Mouse (Mus musculus) intestine, embryonic 15.5 days (tissue): ENCODE measurements at regions not wholly inside any gene's neighbourhood (a gene's known extent, or its start where the extent isn't known, plus 50 kb on each side); places are given as distances from the start of the nearest gene placed in this dataset.
A peak's percentile ranks its signal among the peaks of the same experiment; 100 is the strongest.

Source experiments
- ATAC-seq: fragments of 200-750 bp; cut with Nextera tagmentation; 2 replicates; pipeline ENCODE4 v1.8.0; 2017; ENCODE audit warnings: moderate TSS enrichment, moderate library complexity
- H3K27ac ChIP-seq: fragments of 300-500 bp; sonication (generic); 2 replicates; pipeline ENCODE4 v1.5.1; 2015; ENCODE audit warnings: mild to moderate bottlenecking, inconsistent platforms
- H3K27me3 ChIP-seq: fragments of 300-500 bp; sonication (generic); replicated peaks from 2 replicates; pipeline ENCODE4 v1.6.1; 2015; ENCODE audit warnings: inconsistent platforms
- H3K36me3 ChIP-seq: fragments of 300-500 bp; sonication (generic); 2 replicates; pipeline ENCODE4 v1.6.1; 2015; ENCODE audit warnings: inconsistent platforms
- H3K4me1 ChIP-seq: fragments of 300-500 bp; sonication (generic); replicated peaks from 2 replicates; pipeline ENCODE4 v1.6.1; 2015; ENCODE audit warnings: inconsistent platforms
- H3K4me2 ChIP-seq: fragments of 300-500 bp; sonication (generic); replicated peaks from 2 replicates; pipeline ENCODE4 v1.6.1; 2015; ENCODE audit warnings: mild to moderate bottlenecking, inconsistent platforms
- H3K4me3 ChIP-seq: fragments of 300-500 bp; sonication (generic); replicated peaks from 2 replicates; pipeline ENCODE4 v1.5.1; 2015; ENCODE audit warnings: inconsistent platforms
- H3K9ac ChIP-seq: fragments of 300-500 bp; sonication (generic); 2 replicates; pipeline ENCODE4 v1.6.1; 2015; ENCODE audit warnings: inconsistent platforms
- H3K9me3 ChIP-seq: fragments of 300-500 bp; sonication (generic); 2 replicates; pipeline ENCODE4 v1.6.1; 2016; ENCODE audit warnings: inconsistent platforms
- WGBS: fragments of 180-500 bp; shearing (Covaris S2); methylation state at CpG from one replicate; pipeline ENCODE4 v1.1.7; 2015; 5-methylcytosine and 5-hydroxymethylcytosine counted together

DNA sequence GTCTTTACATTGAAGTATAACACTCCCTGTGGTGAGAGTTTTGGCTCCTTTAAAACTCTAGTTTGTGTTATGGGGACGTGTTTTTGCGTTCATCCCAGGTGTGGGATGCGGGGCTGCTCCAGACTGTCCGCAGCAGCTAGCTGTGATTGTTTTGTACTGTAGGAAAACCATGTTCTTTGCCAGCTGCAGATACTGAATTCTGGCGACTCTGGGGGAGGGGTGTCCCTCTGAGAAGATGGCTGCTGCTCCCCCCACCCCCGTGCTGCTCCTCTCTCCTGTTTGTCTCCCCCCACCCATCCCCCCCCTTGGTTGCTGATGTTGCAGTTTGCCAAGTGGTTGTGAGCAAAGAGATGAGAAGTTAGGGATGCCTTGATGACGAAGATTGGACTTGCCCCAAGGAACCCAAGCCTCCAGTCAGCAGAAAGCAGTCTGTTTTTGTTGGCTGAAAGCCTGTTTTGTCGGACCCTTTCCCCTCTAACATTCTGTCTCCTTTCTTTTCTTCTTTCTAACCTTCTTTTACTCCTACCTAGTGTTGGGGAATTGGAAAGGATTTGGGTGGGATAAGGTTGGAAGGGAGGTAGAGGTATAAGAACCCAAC, 107.4 kb upstream of the Zfp507 start:
- Histone ChIP-seq H3K27ac (no peak overlapping the region), H3K4me1 (0 out of 2 replicates have a peak, but pooled peaks cover 5% of the 10 kb centered on the region), H3K9ac (no peak overlapping the region), H3K4me2 (no peak overlapping the region), H3K27me3 (no peaks in the 10 kb centered on the region), H3K9me3 (no peaks in the 10 kb centered on the region), H3K36me3 (no peaks in the 10 kb centered on the region), H3K4me3 (no peak overlapping the region)
- WGBS, result 52% methylated on average over 8 of the region's 8 CpGs
- ATAC-seq, result no peak

DNA sequence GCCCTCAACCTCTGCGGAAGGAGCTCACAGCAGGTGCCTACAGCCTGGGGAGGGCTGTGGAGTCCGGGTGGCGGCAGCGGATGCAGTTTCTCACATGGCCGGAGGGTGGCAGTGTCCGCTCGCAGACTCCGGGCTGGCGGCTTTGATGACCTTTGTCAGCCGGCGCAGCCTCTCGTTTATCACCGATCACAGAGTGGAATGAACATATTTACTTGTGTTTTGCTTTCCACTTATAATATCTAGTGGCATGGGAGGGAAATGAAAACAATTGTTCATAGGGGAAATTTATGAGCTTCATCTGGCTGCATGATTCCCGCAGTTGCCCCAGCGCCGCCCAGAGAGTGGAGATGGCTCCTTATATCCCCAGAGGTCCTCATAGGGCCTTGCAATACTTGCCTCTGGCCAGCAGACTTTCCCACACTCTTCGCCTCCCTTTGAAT, 99.2 kb upstream of the Zfp507 start:
- H3K4me3 ChIP-seq, result no peak overlapping the region
- H3K27ac ChIP-seq, result no peak overlapping the region
- no peaks in the 10 kb centered on the region for H3K36me3 ChIP-seq
- H3K9ac ChIP-seq, result no peak overlapping the region
- H3K9me3 ChIP-seq, result no peaks in the 10 kb centered on the region
- whole genome bisulfite sequencing, result 8% methylated on average over 17 of the region's 17 CpGs
- H3K27me3 ChIP-seq, result no peaks in the 10 kb centered on the region
- ATAC-seq, result peak; percentile 80
- 0 out of 2 replicates have a peak, but pooled peaks cover 4% of the 10 kb centered on the region for H3K4me1 ChIP-seq
- peak overlapping the region; percentile 44 for H3K4me2 ChIP-seq

DNA sequence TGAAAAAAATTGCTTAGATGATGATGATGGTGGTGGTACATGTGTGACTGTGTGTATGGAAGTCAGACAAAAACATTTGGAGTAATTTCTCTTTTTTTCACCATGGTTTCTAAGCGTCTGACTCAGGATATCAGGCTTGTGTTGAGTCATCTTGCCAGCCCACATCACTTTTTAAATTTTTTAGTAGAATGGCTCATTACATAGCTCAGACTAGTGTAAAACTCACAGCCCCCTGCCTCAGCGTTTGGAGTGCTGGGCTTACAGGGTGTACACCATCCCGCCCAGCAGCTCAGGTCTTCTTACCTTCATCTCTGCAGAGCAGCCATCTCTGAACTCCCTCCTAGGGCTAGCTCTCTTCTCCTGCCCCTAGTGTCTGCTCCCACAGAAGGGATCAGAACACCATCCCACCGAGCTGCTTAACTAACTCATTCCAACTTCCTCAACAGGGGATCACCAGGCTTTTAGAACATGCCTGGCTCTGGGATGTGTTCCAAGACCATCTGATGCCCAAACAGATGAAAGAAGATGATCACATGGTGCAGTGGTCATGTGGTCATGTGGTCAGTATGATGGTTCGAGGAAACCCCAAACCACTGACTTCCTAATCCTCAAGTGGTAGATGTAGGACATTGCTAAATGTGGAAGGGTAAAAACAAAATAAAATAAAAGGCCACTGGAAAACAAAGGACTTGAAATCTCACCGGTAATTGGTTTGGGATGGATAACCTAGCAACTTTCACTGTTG, 96.1 kb upstream of the Zfp507 start:
- WGBS, result 86% methylated on average over 6 of the region's 6 CpGs
- Histone ChIP-seq H3K9ac (no peak overlapping the region), H3K9me3 (no peaks in the 10 kb centered on the region), H3K36me3 (no peaks in the 10 kb centered on the region), H3K4me1 (0 out of 2 replicates have a peak, but pooled peaks cover 4% of the 10 kb centered on the region), H3K27ac (no peak overlapping the region), H3K4me2 (no peak overlapping the region), H3K4me3 (no peak overlapping the region), H3K27me3 (no peaks in the 10 kb centered on the region)
- no peak for ATAC-seq

DNA sequence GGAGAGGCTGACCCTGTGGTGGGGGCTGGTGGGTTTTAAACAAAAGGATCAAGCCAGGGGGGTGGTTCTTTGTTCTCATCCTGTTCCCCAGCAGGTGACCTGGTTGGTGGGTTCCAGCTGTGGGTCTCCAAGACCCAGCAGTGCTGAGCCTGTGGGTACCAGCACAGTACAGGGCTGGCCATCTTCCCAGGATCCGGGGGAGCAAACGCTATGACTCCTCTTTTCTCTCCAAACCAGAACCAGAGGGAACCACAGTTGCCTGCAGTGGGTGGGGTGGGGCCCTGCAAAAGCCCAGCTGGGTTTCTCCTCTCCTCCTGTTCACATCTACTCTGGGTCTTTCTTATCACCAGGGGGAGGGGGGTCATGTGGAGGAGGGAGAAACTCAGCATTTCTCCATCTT, 90.5 kb upstream of the Zfp507 start:
- Histone ChIP-seq H3K4me2 (no peak overlapping the region), H3K27ac (no peak overlapping the region), H3K27me3 (no peaks in the 10 kb centered on the region), H3K9ac (no peak overlapping the region), H3K4me3 (no peak overlapping the region), H3K9me3 (no peaks in the 10 kb centered on the region), H3K36me3 (no peaks in the 10 kb centered on the region), H3K4me1 (no peaks in the 10 kb centered on the region; the same call in 1 of the 2 replicates)
- no peak for ATAC-seq
- 39% methylated on average over 2 of the region's 2 CpGs for WGBS

DNA sequence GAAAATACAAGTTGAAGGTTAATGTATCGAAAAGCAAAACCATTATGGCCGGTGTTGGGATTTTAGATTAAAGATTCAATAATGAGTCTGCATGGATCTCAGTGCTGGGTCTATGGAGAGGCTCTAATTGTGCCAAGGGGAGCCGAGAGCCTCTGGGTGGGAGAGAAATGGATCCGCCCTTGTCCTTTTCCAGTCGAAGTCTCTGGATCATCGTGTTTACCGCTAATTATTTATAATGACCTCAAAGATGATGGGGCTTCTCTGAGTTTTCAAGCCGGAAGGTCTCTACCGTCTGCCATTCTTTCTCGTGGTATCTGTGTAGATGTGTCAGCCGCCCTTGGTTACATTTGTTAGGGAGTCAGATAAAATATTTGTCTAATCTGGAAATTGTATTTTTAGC, 83.2 kb upstream of the Zfp507 start:
- H3K27ac ChIP-seq, result no peak overlapping the region
- no peaks in the 10 kb centered on the region; the same call in 1 of the 2 replicates for H3K4me1 ChIP-seq
- no peaks in the 10 kb centered on the region for H3K36me3 ChIP-seq
- WGBS, result 74% methylated on average over 11 of the region's 11 CpGs
- H3K9ac ChIP-seq, result no peak overlapping the region
- ATAC-seq, result no peak
- H3K9me3 ChIP-seq, result no peaks in the 10 kb centered on the region
- no peak overlapping the region for H3K4me2 ChIP-seq
- no peak overlapping the region for H3K4me3 ChIP-seq
- H3K27me3 ChIP-seq, result no peaks in the 10 kb centered on the region

DNA sequence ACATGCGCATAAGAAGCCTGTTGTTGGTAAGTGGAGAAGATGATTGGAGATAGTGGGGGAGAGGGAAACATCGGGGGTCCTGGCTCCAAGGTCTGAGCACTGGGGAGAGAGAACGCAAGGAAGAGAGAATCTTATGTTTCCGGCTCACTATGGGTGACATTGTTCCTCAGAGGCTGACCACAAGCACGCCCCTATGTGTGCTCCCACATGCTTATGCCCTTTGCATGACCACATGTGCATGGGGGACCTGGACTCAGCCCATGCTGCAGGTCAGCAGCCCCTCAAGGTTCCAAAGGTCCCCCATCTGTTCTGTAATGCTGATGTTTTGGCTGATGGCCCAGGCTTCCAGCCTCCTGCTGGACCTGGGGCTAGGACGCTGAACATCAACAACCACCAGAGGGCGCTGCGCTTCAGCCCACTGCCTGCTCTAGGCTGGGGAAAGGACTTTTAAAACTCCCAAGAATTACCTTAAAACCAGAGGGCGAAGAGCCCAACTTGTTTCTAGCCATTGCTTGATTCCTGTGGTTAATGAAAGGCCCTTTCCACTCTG, 77.0 kb upstream of the Zfp507 start:
- 51% methylated on average over 9 of the region's 9 CpGs for WGBS
- H3K4me2 ChIP-seq, result no peak overlapping the region
- peak; percentile 51; the same call in 1 of the 2 replicates for ATAC-seq
- no peak overlapping the region for H3K9ac ChIP-seq
- H3K27me3 ChIP-seq, result no peaks in the 10 kb centered on the region
- H3K27ac ChIP-seq, result no peak overlapping the region
- no peak overlapping the region for H3K4me3 ChIP-seq
- H3K4me1 ChIP-seq, result 0 out of 2 replicates have a peak, but pooled peaks cover 2% of the 10 kb centered on the region
- H3K36me3 ChIP-seq, result no peaks in the 10 kb centered on the region
- no peaks in the 10 kb centered on the region for H3K9me3 ChIP-seq

DNA sequence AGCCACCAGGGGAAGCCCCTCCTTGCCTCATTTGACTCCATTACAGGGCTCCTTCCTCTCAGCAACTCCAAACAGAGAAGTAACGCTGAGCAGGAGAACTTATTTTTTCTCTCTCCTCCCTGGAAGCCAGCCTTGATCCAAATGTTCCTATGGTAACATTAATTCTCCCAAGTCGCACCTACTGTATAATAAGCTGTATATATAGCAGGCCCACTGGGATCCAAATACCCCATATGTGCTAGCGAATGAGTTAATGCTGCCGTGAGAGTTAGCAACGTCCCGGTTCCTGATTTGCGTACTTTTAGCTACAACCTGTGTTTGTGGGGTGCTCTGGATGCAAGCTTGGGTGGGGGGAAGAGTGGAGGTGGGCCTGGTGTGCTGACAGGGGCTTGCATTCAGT, 75.4 kb upstream of the Zfp507 start:
- no peak overlapping the region for H3K27ac ChIP-seq
- 0 out of 2 replicates have a peak, but pooled peaks cover 2% of the 10 kb centered on the region for H3K4me1 ChIP-seq
- no peak for ATAC-seq
- no peaks in the 10 kb centered on the region for H3K9me3 ChIP-seq
- H3K36me3 ChIP-seq, result no peaks in the 10 kb centered on the region
- H3K27me3 ChIP-seq, result no peaks in the 10 kb centered on the region
- no peak overlapping the region for H3K9ac ChIP-seq
- no peak overlapping the region for H3K4me2 ChIP-seq
- 75% methylated on average over 7 of the region's 7 CpGs for WGBS
- no peak overlapping the region for H3K4me3 ChIP-seq

DNA sequence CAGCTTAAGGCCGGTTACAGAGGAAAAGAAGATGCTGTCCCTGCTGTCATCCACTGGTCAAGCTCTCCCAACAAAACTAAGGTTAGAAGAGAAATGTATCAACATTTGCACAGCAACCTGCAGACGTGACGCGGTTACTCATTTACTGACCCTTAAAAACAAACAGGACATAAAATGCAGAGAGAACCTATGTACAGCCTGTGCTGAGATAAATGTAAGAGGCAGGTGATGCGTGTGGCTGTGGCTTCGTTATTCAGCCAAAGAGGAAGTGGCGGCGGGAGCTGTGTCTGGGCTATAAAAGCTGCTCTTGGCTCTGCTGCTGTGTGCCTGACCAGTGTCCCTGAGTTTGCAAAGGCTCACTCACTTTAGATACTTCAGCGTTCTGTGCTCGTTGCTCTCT, 58.2 kb upstream of the Zfp507 start:
- Histone ChIP-seq H3K27me3 (no peaks in the 10 kb centered on the region), H3K27ac (no peak overlapping the region), H3K4me1 (no peaks in the 10 kb centered on the region), H3K36me3 (no peaks in the 10 kb centered on the region), H3K4me3 (no peak overlapping the region), H3K9me3 (no peaks in the 10 kb centered on the region), H3K4me2 (no peak overlapping the region), H3K9ac (no peak overlapping the region)
- 47% methylated on average over 10 of the region's 10 CpGs for WGBS
- no peak for ATAC-seq

DNA sequence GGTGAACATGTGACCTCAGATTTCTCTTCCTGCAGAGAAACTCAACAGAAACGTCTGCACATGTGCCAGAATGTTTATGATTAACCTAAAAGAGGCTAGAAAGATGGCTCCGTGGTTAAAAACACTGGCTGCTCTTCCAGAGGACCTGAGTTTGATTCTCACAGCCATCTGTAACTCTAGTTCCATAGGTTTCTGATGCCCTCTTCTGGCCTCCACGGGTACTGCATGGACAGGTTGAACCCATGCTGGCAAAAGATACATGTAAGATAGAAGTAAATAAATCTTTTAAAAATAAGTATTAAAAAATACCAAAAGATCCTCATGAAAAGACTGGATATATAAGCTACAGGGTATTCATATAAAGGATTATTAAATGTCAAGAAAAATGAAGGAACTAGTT, 56.8 kb upstream of the Zfp507 start:
- Histone ChIP-seq H3K4me1 (no peaks in the 10 kb centered on the region), H3K4me3 (no peak overlapping the region), H3K36me3 (no peaks in the 10 kb centered on the region), H3K9ac (no peak overlapping the region), H3K27me3 (no peaks in the 10 kb centered on the region), H3K4me2 (no peak overlapping the region), H3K27ac (no peak overlapping the region), H3K9me3 (no peaks in the 10 kb centered on the region)
- no peak for ATAC-seq
- 19% methylated on average over 3 of the region's 3 CpGs for WGBS

DNA sequence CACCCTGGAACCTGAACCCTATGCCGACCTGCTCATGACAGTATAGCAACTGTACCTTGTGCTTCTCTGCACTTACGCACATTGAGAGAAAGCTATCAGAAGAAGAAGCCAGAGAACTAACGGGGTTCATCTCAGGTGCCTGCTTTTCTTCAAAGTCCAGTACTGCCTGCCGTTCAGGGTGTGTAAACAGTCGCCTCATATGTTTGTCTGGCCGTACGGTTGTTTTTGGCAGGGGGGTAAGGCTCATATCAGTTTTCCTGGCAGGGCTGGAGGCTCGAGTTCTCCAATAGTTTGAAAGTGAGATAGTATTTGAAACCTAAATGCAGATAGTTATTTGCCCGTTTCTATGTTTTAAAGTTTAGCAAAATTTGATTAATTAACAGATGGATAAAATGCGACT, 54.9 kb upstream of the Zfp507 start:
- Histone ChIP-seq H3K9ac (no peak overlapping the region), H3K27me3 (no peaks in the 10 kb centered on the region), H3K4me3 (no peak overlapping the region), H3K36me3 (no peaks in the 10 kb centered on the region), H3K9me3 (no peaks in the 10 kb centered on the region), H3K4me2 (no peak overlapping the region), H3K4me1 (no peaks in the 10 kb centered on the region), H3K27ac (no peak overlapping the region)
- WGBS, result 40% methylated on average over 10 of the region's 10 CpGs
- no peak for ATAC-seq
